Mouse (Mus musculus) intestine, embryonic 16.5 days (tissue): Measurements from ENCODE around the gene Nnat. TPM values are rescaled to one million over a fixed set of nuclear protein-coding genes. Genes with fewer than 3 reads are reported as not detected.

ENCODE experiments used
- ATAC-seq: fragments of 200-750 bp; cut with Nextera tagmentation; 2 replicates; pipeline ENCODE4 v1.8.0; 2017; ENCODE audit warnings: moderate TSS enrichment, moderate library complexity
- H3K27ac ChIP-seq: fragments of 300-500 bp; sonication (generic); 2 replicates; pipeline ENCODE4 v1.5.1; 2014; ENCODE audit warnings: mild to moderate bottlenecking, low read length
- H3K27me3 ChIP-seq: fragments of 300-500 bp; sonication (generic); replicated peaks from 2 replicates; pipeline ENCODE4 v1.6.1; 2014; ENCODE audit warnings: low read length, control low read depth, mixed read lengths; ENCODE audit not compliant: control insufficient read depth, insufficient read depth
- H3K36me3 ChIP-seq: fragments of 300-500 bp; sonication (generic); 2 replicates; pipeline ENCODE4 v1.6.1; 2014; ENCODE audit warnings: low read length, control low read depth; ENCODE audit not compliant: control insufficient read depth, insufficient read depth
- H3K4me1 ChIP-seq: fragments of 300-500 bp; sonication (generic); 2 replicates; pipeline ENCODE4 v1.6.1; 2014; ENCODE audit warnings: low read length, control low read depth, mixed read lengths; ENCODE audit not compliant: control insufficient read depth, insufficient read depth
- H3K4me2 ChIP-seq: fragments of 300-500 bp; sonication (generic); 2 replicates; pipeline ENCODE4 v1.6.1; 2014; ENCODE audit warnings: low read depth, low read length, control low read depth
- H3K4me3 ChIP-seq: fragments of 300-500 bp; sonication (generic); 2 replicates; pipeline ENCODE4 v1.5.1; 2014; ENCODE audit warnings: mild to moderate bottlenecking, low read length
- H3K9ac ChIP-seq: fragments of 300-500 bp; sonication (generic); 2 replicates; pipeline ENCODE4 v1.6.1; 2014; ENCODE audit warnings: low read depth, low read length
- H3K9me3 ChIP-seq: fragments of 300-500 bp; sonication (generic); 2 replicates; pipeline ENCODE4 v1.6.1; 2016; ENCODE audit warnings: low read length, control low read depth; ENCODE audit not compliant: control insufficient read depth
- WGBS: fragments of 180-500 bp; shearing (Covaris S2); extraction: QIAGEN DNeasy Blood & Tissue Kit; methylation state at CpG from one replicate; pipeline ENCODE4 v1.1.7; 2014; 5-methylcytosine and 5-hydroxymethylcytosine counted together
- microRNA-seq: library from miRNA; unstranded; fragments of <30 nt; microRNA quantifications from one replicate; pipeline ENCODE4, GENCODE M21; 2016
- polyA plus RNA-seq: library from polyadenylated mRNA; unstranded; fragments of >200 nt; fragmentation: Nextera tagmentation; extraction: Ambion mirVana; gene quantifications from 2 replicates; pipeline ENCODE4 v1.2.1, GENCODE M21; 2015

Gene Nnat
- polyA plus RNA-seq, 1 experiment from 2014 or later, result 323 TPM

GRCm38 (mm10) chr2:157611735-157612134 is 51.9 kb downstream of the Nnat start:
- H3K9ac ChIP-seq, result no peak overlapping the region
- peaks cover 19% of the 10 kb centered on the region for H3K4me1 ChIP-seq
- H3K36me3 ChIP-seq, result no peaks in the 10 kb centered on the region
- H3K27ac ChIP-seq, result no peak overlapping the region
- H3K4me3 ChIP-seq, result no peak overlapping the region
- WGBS, result 74% methylated on average over 3 of the region's 3 CpGs
- H3K9me3 ChIP-seq, result no peaks in the 10 kb centered on the region
- no peak for ATAC-seq
- H3K27me3 ChIP-seq, result no peaks in the 10 kb centered on the region
- H3K4me2 ChIP-seq, result no peak overlapping the region

Small RNA genes within 50 kb of the gene (microRNA-seq; reads per million reads assigned to microRNA genes)
- 8.6 reads per million, percentile 20 among the genes with 10 or more reads in this experiment for gene Gm23134

Other genes with a start within 250 kb of the Nnat start
- gene Ghrh, start 212.6 kb upstream of the Nnat start, polyA plus RNA-seq, result 0.76 and 0.81 TPM in 2 replicates
- 66.8 and 71.3 TPM in 2 replicates for gene Manbal, start 192.5 kb upstream of the Nnat start, polyA plus RNA-seq
- gene Src, start 141.6 kb upstream of the Nnat start, polyA plus RNA-seq, result 11.8 and 15.5 TPM in 2 replicates
- gene Blcap, start 11.2 kb downstream of the Nnat start, polyA plus RNA-seq, result 39.0 and 42.0 TPM in 2 replicates
- 40.3 and 48.2 TPM in 2 replicates for gene Ctnnbl1, start 177.3 kb downstream of the Nnat start, polyA plus RNA-seq